Mouse (Mus musculus) MEL (cell line): ENCODE data around the gene Usp28.

Experiments
- CTCF ChIP-seq, 3 experiments: IDR thresholded peaks in 2 of 3; conservative IDR thresholded peaks in 1 of 3; 2 replicates each; pipeline ENCODE4 v1.5.1; 2011 to 2012; ENCODE audit warnings: low read length in 3 of 3, low read depth in 2 of 3, mild to moderate bottlenecking in 2 of 3, improper control_type of control experiment in 1 of 3, inconsistent platforms in 1 of 3, mixed read lengths in 1 of 3, moderate library complexity in 1 of 3; ENCODE audit not compliant: control insufficient read depth in 1 of 3, insufficient read depth in 1 of 3, poor library complexity in 1 of 3, severe bottlenecking in 1 of 3
- POLR2AphosphoS5 ChIP-seq: IDR thresholded peaks from 2 replicates; pipeline ENCODE4 v1.6.1; 2012; ENCODE audit warnings: low read depth, borderline replicate concordance, mild to moderate bottlenecking, inconsistent platforms, low read length, moderate library complexity, mixed read lengths
- USF1 ChIP-seq: IDR thresholded peaks from 2 replicates; pipeline ENCODE4 v1.6.1; 2014; ENCODE audit warnings: low read depth, mild to moderate bottlenecking, inconsistent platforms, low read length, improper control_type of control experiment, moderate library complexity
- ZNF384 ChIP-seq: IDR thresholded peaks from 2 replicates; pipeline ENCODE4 v1.6.1; 2012; ENCODE audit warnings: low read depth, mild to moderate bottlenecking, inconsistent platforms, low read length, improper control_type of control experiment

DNA sequence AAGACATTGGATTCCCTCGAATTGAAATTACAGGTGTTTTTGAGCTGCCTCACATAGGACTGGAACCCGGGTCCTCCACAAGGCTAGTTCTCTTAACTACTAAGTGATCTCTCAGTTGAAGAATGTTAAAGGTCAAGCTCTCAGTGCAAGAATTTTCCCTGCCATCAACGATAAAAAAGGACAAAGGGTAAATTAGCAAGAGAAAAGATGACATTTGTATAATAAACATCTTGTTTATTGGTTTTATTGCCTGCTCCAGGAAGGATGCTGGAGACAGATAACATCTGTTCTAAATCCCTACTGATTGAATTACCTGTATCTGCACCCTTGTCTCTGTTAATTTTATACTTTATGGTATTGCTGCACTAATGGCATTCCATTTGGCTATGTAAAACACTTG, 68.9 kb downstream of the Usp28 start:
- TF ChIP-seq ZNF384 = no peak
- no peak for TF ChIP-seq CTCF (IDR thresholded peaks at IDR 0.05 in 2 of 3, conservative IDR thresholded peaks at IDR 0.05 in 1 of 3; ENCODE audit: control insufficient read depth in 1 of 3, insufficient read depth in 1 of 3, low read depth in 2 of 3, low read length in 3 of 3, poor library complexity in 1 of 3, severe bottlenecking in 1 of 3)
- no peak for TF ChIP-seq USF1
- no peak for TF ChIP-seq POLR2AphosphoS5
